Mouse (Mus musculus): ENCODE data around the gene Tenm4. TPM values are rescaled to one million over a fixed set of nuclear protein-coding genes. Genes with fewer than 3 reads are reported as not detected.

Gene Tenm4
- total and polyA plus RNA-seq, 2 experiments, result 0.09 to 0.11 TPM

- Histone ChIP-seq H3K27ac (replicated peaks; ENCODE audit: insufficient read depth, low read depth, low read length) (no peak overlapping the region), H3K9ac (ENCODE audit: low read depth, low read length) (no peak overlapping the region), H3K36me3 (ENCODE audit: control insufficient read depth, insufficient read depth, low read length) (no peaks in the 10 kb centered on the region), H3K27me3 (ENCODE audit: control insufficient read depth, insufficient read depth, low read length) (no peaks in the 10 kb centered on the region), H3K4me3 (ENCODE audit: insufficient read depth, low read depth, low read length) (no peak overlapping the region), H3K4me1 (ENCODE audit: control insufficient read depth, insufficient read depth, low read length) (no peaks in the 10 kb centered on the region), H3K79me2 (ENCODE audit: control insufficient read depth, insufficient read depth, low read length) (no peaks in the 10 kb centered on the region)
- 94% methylated on average over 6 of the region's 6 CpGs for WGBS
- TF ChIP-seq POLR2A (IDR thresholded peaks at IDR 0.05; ENCODE audit: extremely low read depth, insufficient read depth, low read length) (no peak), CTCF (IDR thresholded peaks at IDR 0.05; ENCODE audit: low read depth, low read length) (no peak)
- no peak for DNase-seq (ENCODE audit: extremely low read depth, low read depth, low spot score)
These were observed 709.3 kb downstream of the Tenm4 start for GRCm38 (mm10) chr7:96880221-96880944.

- WGBS, result 94% methylated on average over 3 of the region's 3 CpGs
- no peaks in the 10 kb centered on the region for H3K36me3 ChIP-seq (ENCODE audit: control insufficient read depth, insufficient read depth, low read length)
- no peak overlapping the region for H3K4me3 ChIP-seq (ENCODE audit: insufficient read depth, low read depth, low read length)
- H3K9ac ChIP-seq (ENCODE audit: low read depth, low read length), result no peak overlapping the region
- DNase-seq (ENCODE audit: extremely low read depth, low read depth, low spot score), result no peak
- no peak overlapping the region for H3K27ac ChIP-seq (replicated peaks; ENCODE audit: insufficient read depth, low read depth, low read length)
- TF ChIP-seq CTCF (IDR thresholded peaks at IDR 0.05; ENCODE audit: low read depth, low read length) (no peak), POLR2A (IDR thresholded peaks at IDR 0.05; ENCODE audit: extremely low read depth, insufficient read depth, low read length) (no peak)
- no peaks in the 10 kb centered on the region for H3K4me1 ChIP-seq (ENCODE audit: control insufficient read depth, insufficient read depth, low read length)
- no peaks in the 10 kb centered on the region for H3K27me3 ChIP-seq (ENCODE audit: control insufficient read depth, insufficient read depth, low read length)
- H3K79me2 ChIP-seq (ENCODE audit: control insufficient read depth, insufficient read depth, low read length), result no peaks in the 10 kb centered on the region
These were observed 712.3 kb downstream of the Tenm4 start for GRCm38 (mm10) chr7:96883297-96883696.

- H3K36me3 ChIP-seq (ENCODE audit: control insufficient read depth, insufficient read depth, low read length), result no peaks in the 10 kb centered on the region
- H3K79me2 ChIP-seq (ENCODE audit: control insufficient read depth, insufficient read depth, low read length), result no peaks in the 10 kb centered on the region
- no peak overlapping the region for H3K9ac ChIP-seq (ENCODE audit: low read depth, low read length)
- 92% methylated on average over 18 of the region's 18 CpGs for WGBS
- TF ChIP-seq CTCF (IDR thresholded peaks at IDR 0.05; ENCODE audit: low read depth, low read length), result no peak
- no peak for TF ChIP-seq POLR2A (IDR thresholded peaks at IDR 0.05; ENCODE audit: extremely low read depth, insufficient read depth, low read length)
- H3K4me1 ChIP-seq (ENCODE audit: control insufficient read depth, insufficient read depth, low read length), result no peaks in the 10 kb centered on the region
- H3K4me3 ChIP-seq (ENCODE audit: insufficient read depth, low read depth, low read length), result no peak overlapping the region
- no peaks in the 10 kb centered on the region for H3K27me3 ChIP-seq (ENCODE audit: control insufficient read depth, insufficient read depth, low read length)
- no peak overlapping the region for H3K27ac ChIP-seq (replicated peaks; ENCODE audit: insufficient read depth, low read depth, low read length)
- DNase-seq (ENCODE audit: extremely low read depth, low read depth, low spot score), result no peak
These were observed 716.1 kb downstream of the Tenm4 start for GRCm38 (mm10) chr7:96887088-96887654.

- no peaks in the 10 kb centered on the region for H3K4me1 ChIP-seq (ENCODE audit: control insufficient read depth, insufficient read depth, low read length)
- H3K27ac ChIP-seq (replicated peaks; ENCODE audit: insufficient read depth, low read depth, low read length), result no peak overlapping the region
- no peak for TF ChIP-seq CTCF (IDR thresholded peaks at IDR 0.05; ENCODE audit: low read depth, low read length)
- no peak for TF ChIP-seq POLR2A (IDR thresholded peaks at IDR 0.05; ENCODE audit: extremely low read depth, insufficient read depth, low read length)
- no peaks in the 10 kb centered on the region for H3K27me3 ChIP-seq (ENCODE audit: control insufficient read depth, insufficient read depth, low read length)
- no peak overlapping the region for H3K4me3 ChIP-seq (ENCODE audit: insufficient read depth, low read depth, low read length)
- no peak for DNase-seq (ENCODE audit: extremely low read depth, low read depth, low spot score)
- no peak overlapping the region for H3K9ac ChIP-seq (ENCODE audit: low read depth, low read length)
- H3K36me3 ChIP-seq (ENCODE audit: control insufficient read depth, insufficient read depth, low read length), result no peaks in the 10 kb centered on the region
- 81% methylated on average over 18 of the region's 18 CpGs for WGBS
- no peaks in the 10 kb centered on the region for H3K79me2 ChIP-seq (ENCODE audit: control insufficient read depth, insufficient read depth, low read length)
These were observed 718.3 kb downstream of the Tenm4 start for GRCm38 (mm10) chr7:96889061-96890034.

- Histone ChIP-seq H3K4me3 (ENCODE audit: insufficient read depth, low read depth, low read length) (no peak overlapping the region), H3K4me1 (ENCODE audit: control insufficient read depth, insufficient read depth, low read length) (no peaks in the 10 kb centered on the region), H3K27me3 (ENCODE audit: control insufficient read depth, insufficient read depth, low read length) (no peaks in the 10 kb centered on the region), H3K79me2 (ENCODE audit: control insufficient read depth, insufficient read depth, low read length) (no peaks in the 10 kb centered on the region), H3K36me3 (ENCODE audit: control insufficient read depth, insufficient read depth, low read length) (no peaks in the 10 kb centered on the region), H3K27ac (replicated peaks; ENCODE audit: insufficient read depth, low read depth, low read length) (no peak overlapping the region), H3K9ac (ENCODE audit: low read depth, low read length) (no peak overlapping the region)
- DNase-seq (ENCODE audit: extremely low read depth, low read depth, low spot score), result no peak
- no peak for TF ChIP-seq POLR2A (IDR thresholded peaks at IDR 0.05; ENCODE audit: extremely low read depth, insufficient read depth, low read length)
- no peak for TF ChIP-seq CTCF (IDR thresholded peaks at IDR 0.05; ENCODE audit: low read depth, low read length)
- 81% methylated on average over 7 of the region's 7 CpGs for WGBS
These were observed 719.1 kb downstream of the Tenm4 start for GRCm38 (mm10) chr7:96890035-96890621.

All from liver, adult 2 months (tissue).